Mouse (Mus musculus): ENCODE results near the gene Wdr4. TPM values are rescaled to one million over a fixed set of nuclear protein-coding genes. Genes with fewer than 3 reads are reported as not detected.
"Not testable (repeated sequence)": the region's sequence is repeated elsewhere in the genome, so short reads cannot be mapped to it uniquely, and the experiment has no call there.

The Wdr4 gene
- polyA plus RNA-seq, 1 experiment from 2014 or later, result 32.1 TPM

DNA sequence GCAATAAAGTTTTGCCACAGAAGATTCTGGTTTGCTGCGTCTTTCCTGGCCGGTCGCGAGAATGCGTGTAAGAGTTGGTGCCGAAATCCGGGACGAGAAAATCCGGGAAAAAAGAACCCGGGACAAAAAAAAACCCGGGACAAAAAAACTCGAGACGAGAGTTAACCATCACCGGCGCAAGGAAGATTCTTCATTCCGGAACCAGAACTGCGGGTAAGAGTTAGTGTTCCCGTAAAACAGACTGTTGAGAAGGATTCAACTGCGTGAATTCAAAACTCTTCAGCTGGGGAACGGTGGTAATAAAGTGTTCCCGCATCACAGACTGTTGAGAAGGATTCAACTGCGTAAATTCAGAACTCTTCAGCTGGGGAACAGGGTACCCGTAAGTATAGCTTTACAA is 32.8 kb upstream of the Wdr4 start:
- H3K27me3 ChIP-seq; H3K36me3 ChIP-seq; H3K9me3 ChIP-seq; ATAC-seq (ENCODE audit: low read depth); H3K4me2 ChIP-seq; H3K9ac ChIP-seq; H3K4me3 ChIP-seq; H3K27ac ChIP-seq (replicated peaks): not testable (repeated sequence)
- WGBS, result 94% methylated on average over 23 of the region's 23 CpGs
- peaks cover 21% of the 10 kb centered on the region for H3K4me1 ChIP-seq (replicated peaks)

GRCm38 (mm10) chr17:31549389-31549788 is 29.6 kb upstream of the Wdr4 start:
- Histone ChIP-seq H3K27me3 (no peaks in the 10 kb centered on the region), H3K4me2 (no peak overlapping the region), H3K9ac (no peak overlapping the region), H3K9me3 (no peaks in the 10 kb centered on the region), H3K27ac (replicated peaks) (no peak overlapping the region), H3K4me1 (replicated peaks) (peaks cover 4% of the 10 kb centered on the region; the same call in 1 of the 2 replicates), H3K4me3 (no peak overlapping the region), H3K36me3 (no peaks in the 10 kb centered on the region)
- ATAC-seq (ENCODE audit: low read depth), result no peak
- 37% methylated on average over 8 of the region's 8 CpGs for WGBS

DNA sequence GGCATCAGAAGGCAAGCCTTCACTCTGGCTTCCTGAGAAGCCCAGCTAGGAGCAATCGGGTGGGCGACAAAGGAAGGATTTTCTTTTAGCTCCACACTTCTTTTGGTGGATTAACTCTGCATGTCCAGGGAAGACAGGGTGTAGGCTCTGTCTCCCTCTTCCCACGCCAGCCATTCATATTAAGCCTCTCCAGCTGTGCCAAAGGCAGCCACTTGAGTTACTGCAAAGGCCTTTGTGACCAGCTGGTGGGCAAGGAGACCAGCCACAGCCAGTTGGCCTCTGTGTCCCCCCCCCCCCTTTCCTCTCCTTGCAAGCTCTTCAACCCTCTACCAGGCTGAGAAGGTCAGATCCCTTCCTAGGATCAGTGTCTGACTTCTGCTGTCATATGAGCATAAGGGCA is 28.2 kb upstream of the Wdr4 start:
- Histone ChIP-seq H3K4me1 (replicated peaks) (peaks cover 15% of the 10 kb centered on the region), H3K4me2 (no peak overlapping the region), H3K36me3 (no peaks in the 10 kb centered on the region), H3K9ac (no peak overlapping the region), H3K9me3 (no peaks in the 10 kb centered on the region), H3K4me3 (no peak overlapping the region), H3K27ac (replicated peaks) (no peak overlapping the region), H3K27me3 (no peaks in the 10 kb centered on the region)
- ATAC-seq (ENCODE audit: low read depth), result no peak
- 63% methylated on average over 3 of the region's 3 CpGs for WGBS

DNA sequence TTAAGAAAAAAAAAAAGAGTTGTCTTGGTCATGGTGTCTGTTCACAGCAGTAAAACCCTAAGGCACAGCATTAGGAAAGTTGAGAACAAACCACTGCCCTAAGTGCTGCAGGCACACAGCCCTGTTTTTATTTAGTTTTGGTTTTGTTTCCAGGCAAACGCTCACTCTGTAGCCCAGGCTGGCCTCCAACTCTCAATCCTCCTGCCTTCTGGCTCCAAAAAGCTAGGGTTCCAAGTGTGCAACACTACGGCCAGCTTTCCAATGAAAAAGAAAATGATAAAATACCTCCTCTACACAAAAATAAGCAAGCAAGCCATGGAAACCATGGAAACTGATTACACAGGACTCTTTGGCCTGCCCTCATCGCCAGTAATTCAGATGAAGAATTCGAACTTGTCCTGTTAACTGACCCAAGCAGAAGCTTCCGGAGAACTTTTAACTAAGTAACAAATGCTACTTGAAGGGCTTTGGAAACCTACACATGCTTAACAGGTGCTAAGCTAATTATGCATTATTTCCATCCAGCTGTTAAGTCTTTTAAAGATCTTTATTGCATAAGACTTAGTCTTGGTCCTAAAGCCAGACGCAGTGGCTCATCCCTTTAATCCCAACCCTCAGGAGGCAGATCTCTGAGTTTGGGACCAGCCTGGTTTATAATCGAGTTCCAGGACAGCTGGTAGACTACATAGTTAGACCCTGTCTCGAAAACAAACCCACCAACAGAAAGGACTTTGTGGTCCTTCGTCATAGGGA is 26.8 kb upstream of the Wdr4 start:
- Histone ChIP-seq H3K36me3 (no peaks in the 10 kb centered on the region), H3K4me2 (no peak overlapping the region), H3K4me1 (replicated peaks) (peaks cover 23% of the 10 kb centered on the region), H3K27ac (replicated peaks) (no peak overlapping the region), H3K9me3 (no peaks in the 10 kb centered on the region), H3K27me3 (no peaks in the 10 kb centered on the region), H3K4me3 (no peak overlapping the region), H3K9ac (no peak overlapping the region)
- WGBS, result 89% methylated on average over 9 of the region's 9 CpGs
- no peak for ATAC-seq (ENCODE audit: low read depth)

DNA sequence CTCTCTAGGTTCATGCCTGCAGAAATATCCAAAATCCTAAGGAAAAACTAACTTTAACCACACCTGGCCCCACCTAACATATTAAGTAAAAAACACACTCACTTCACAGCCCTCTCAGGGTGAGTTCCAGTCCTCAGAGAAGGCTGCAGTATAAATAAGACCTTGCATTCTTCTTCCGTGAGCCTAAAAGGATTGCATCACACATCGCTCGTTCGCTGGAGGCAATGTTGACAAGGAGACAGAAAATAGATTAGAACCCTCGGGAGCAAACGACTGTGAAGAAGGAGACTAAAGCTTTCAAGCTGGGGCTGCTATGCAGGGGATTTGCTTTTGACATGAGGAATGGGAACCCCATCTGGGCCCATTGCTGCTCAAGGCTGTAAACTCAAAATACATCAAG is 23.8 kb upstream of the Wdr4 start:
- no peaks in the 10 kb centered on the region for H3K9me3 ChIP-seq
- no peak overlapping the region for H3K9ac ChIP-seq
- peaks cover 42% of the 10 kb centered on the region for H3K4me1 ChIP-seq (replicated peaks)
- H3K27me3 ChIP-seq, result no peaks in the 10 kb centered on the region
- ATAC-seq (ENCODE audit: low read depth), result no peak
- H3K4me3 ChIP-seq, result no peak overlapping the region
- WGBS, result 25% methylated on average over 6 of the region's 6 CpGs
- H3K27ac ChIP-seq (replicated peaks), result peak overlapping the region; percentile 54
- H3K4me2 ChIP-seq, result no peak overlapping the region
- no peaks in the 10 kb centered on the region for H3K36me3 ChIP-seq

DNA sequence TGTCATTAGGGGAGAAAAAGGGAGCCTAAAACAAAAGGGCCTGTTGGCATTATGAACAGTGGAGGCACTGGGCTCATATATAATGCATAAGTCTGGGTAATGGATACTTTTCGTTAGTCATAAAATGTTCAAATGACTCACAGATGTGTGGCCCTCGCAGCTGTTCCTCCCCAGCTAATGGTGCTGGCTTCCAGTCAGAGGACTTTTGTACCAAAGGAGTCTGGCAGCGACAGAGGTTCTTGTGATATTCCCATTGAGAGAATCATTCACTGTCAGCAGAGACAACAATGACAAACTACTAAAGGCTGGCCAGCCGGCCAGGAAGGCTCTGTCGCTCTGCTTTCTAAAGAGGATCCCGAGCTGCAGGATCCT is 21.7 kb upstream of the Wdr4 start:
- no peak overlapping the region for H3K4me2 ChIP-seq
- no peak overlapping the region for H3K9ac ChIP-seq
- peaks cover 44% of the 10 kb centered on the region for H3K4me1 ChIP-seq (replicated peaks)
- H3K27me3 ChIP-seq, result no peaks in the 10 kb centered on the region
- no peaks in the 10 kb centered on the region for H3K36me3 ChIP-seq
- peak; percentile 78 for ATAC-seq (ENCODE audit: low read depth)
- no peaks in the 10 kb centered on the region for H3K9me3 ChIP-seq
- no peak overlapping the region for H3K4me3 ChIP-seq
- WGBS, result 7% methylated on average over 6 of the region's 6 CpGs
- H3K27ac ChIP-seq (replicated peaks), result peak overlapping the region; percentile 86

- Histone ChIP-seq H3K27ac (replicated peaks) (peak overlapping the region; percentile 86), H3K4me1 (replicated peaks) (peaks cover 46% of the 10 kb centered on the region), H3K36me3 (no peaks in the 10 kb centered on the region), H3K27me3 (no peaks in the 10 kb centered on the region), H3K4me3 (no peak overlapping the region), H3K9me3 (no peaks in the 10 kb centered on the region), H3K4me2 (no peak overlapping the region), H3K9ac (no peak overlapping the region)
- 42% methylated on average over 4 of the region's 4 CpGs for WGBS
- peak; percentile 55; the same call in 1 of the 2 replicates for ATAC-seq (ENCODE audit: low read depth)
These were observed 21.2 kb upstream of the Wdr4 start for GRCm38 (mm10) chr17:31540809-31541459.

GRCm38 (mm10) chr17:31540101-31540500 is 20.3 kb upstream of the Wdr4 start:
- ATAC-seq (ENCODE audit: low read depth), result no peak
- no peaks in the 10 kb centered on the region for H3K36me3 ChIP-seq
- 53% methylated on average over 3 of the region's 3 CpGs for WGBS

DNA sequence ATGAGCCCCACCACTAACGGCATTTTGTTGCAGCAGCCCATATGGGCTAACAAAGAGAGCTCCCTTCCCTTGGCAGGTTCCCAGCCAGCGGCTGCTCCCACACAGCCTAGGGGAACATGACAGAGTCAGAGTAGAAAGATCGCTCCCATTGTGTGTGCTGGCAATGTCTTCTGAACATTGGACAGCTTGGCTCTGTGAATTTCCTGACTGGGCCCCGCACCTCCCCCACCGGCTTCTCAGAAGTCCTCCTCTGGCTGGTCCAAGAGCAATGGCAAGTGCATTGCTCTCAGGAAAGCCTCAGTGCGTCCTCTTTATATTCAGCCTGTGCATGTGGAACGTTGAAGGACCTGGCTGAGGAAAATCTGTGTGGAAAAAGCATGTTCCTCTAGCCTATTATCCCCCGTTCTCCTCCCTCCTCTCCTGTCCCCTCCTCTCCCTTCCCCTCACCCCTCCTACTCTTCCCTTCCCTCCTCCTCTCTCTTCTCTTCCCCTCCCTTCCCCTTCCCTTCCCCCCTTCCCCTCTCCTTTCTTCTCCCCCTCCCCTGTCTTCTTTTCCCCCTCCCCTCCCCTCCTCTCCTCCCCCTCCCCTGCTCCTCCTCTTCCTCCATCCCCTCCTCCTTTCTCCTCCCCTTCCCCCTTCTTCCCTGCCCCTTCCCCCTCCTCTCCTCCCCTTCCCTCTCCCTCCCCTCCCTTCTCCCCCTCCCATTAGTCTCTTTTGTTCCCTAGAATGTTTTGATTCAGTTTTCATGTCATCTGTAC is 16.3 kb upstream of the Wdr4 start:
- peak overlapping the region; percentile 95 for H3K27ac ChIP-seq (replicated peaks)

More at GRCm38 (mm10) chr17:31540101-31540500, 20.3 kb upstream of the Wdr4 start:
- no peaks in the 10 kb centered on the region for H3K27me3 ChIP-seq
- peak overlapping the region; percentile 86 for H3K27ac ChIP-seq (replicated peaks)
- H3K9ac ChIP-seq, result no peak overlapping the region
- H3K4me1 ChIP-seq (replicated peaks), result peaks cover 54% of the 10 kb centered on the region
- H3K4me3 ChIP-seq, result no peak overlapping the region
- no peak overlapping the region for H3K4me2 ChIP-seq
- H3K9me3 ChIP-seq, result no peaks in the 10 kb centered on the region

GRCm38 (mm10) chr17:31535358-31535757 is 15.6 kb upstream of the Wdr4 start:
- 74% methylated on average over 4 of the region's 4 CpGs for WGBS
- Histone ChIP-seq H3K4me2 (peak overlapping the region; percentile 27), H3K27me3 (no peaks in the 10 kb centered on the region), H3K36me3 (peaks cover 19% of the 10 kb centered on the region), H3K27ac (replicated peaks) (peak overlapping the region; percentile 95), H3K9ac (peak overlapping the region; percentile 38; the same call in 1 of the 2 replicates), H3K4me1 (replicated peaks) (peaks cover 31% of the 10 kb centered on the region), H3K9me3 (no peaks in the 10 kb centered on the region), H3K4me3 (no peak overlapping the region)
- ATAC-seq (ENCODE audit: low read depth), result peak; percentile 54

More for the DNA sequence above, 16.3 kb upstream of the Wdr4 start:
- Histone ChIP-seq H3K9me3 (no peaks in the 10 kb centered on the region), H3K4me1 (replicated peaks) (peaks cover 37% of the 10 kb centered on the region), H3K4me3 (no peak overlapping the region), H3K36me3 (peaks cover 12% of the 10 kb centered on the region), H3K9ac (peak overlapping the region; percentile 38; the same call in 1 of the 2 replicates), H3K27me3 (no peaks in the 10 kb centered on the region), H3K4me2 (peak overlapping the region; percentile 27)
- 12% methylated on average over 8 of the region's 8 CpGs for WGBS
- ATAC-seq (ENCODE audit: low read depth), result peak; percentile 93

- H3K9me3 ChIP-seq; H3K27ac ChIP-seq (replicated peaks); ATAC-seq (ENCODE audit: low read depth); H3K4me3 ChIP-seq; H3K27me3 ChIP-seq; H3K4me2 ChIP-seq; H3K9ac ChIP-seq: not testable (repeated sequence)
- Histone ChIP-seq H3K36me3 (peaks cover 42% of the 10 kb centered on the region), H3K4me1 (replicated peaks) (peaks cover 29% of the 10 kb centered on the region)
- WGBS, result 93% methylated on average over 4 of the region's 4 CpGs
These were observed 12.6 kb upstream of the Wdr4 start for GRCm38 (mm10) chr17:31532331-31532730.

Measured in neural tube, embryonic 13.5 days (tissue).